Mouse (Mus musculus) layer of hippocampus, adult 11-12 months (tissue): ENCODE results near the gene Gnaz.

Experiments used
- DNase-seq: peaks from one replicate; pipeline ENCODE4 v3.0.0; 2022; ENCODE audit warnings: low spot score

Gene Gnaz

DNA sequence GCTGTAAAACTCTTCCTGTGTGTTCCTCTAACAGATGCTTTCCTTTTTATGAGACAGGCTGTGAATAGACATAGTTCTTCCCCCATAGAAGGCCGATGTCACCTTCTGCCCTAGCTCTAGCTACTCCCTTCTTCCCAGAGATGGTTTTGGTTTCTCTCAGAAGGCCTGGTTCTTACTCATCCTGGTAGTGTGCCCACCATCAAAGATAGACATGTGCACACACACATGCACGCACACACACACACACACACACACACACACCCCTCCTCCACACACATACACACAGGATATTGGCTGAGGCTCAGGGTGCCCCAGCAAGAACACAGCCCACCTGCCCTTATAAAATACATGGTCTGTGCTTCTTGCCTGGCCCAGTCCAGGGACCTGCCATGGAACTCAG is 2.3 kb downstream of the Gnaz start:
- no peak for DNase-seq

DNA sequence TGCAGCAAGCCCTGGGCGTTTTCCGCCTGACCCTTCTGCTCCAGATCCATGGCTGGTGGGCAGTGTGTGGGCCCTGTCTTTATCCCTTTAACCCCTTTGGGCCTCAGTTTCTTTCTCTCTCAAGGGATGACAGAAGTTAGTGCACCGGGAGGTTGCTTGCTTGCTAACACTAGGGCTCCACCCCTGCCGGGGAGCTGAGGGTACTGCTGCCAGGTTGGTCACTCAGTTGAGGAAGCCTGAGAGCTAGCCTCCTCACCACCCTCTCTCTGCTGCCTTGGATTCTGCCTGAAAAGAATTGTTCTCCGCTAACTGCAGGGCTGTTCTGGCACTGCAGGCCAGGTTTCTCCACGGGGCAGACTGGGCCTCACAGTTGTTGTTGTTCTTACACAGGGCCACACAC is 6.0 kb downstream of the Gnaz start:
- no peak for DNase-seq

DNA sequence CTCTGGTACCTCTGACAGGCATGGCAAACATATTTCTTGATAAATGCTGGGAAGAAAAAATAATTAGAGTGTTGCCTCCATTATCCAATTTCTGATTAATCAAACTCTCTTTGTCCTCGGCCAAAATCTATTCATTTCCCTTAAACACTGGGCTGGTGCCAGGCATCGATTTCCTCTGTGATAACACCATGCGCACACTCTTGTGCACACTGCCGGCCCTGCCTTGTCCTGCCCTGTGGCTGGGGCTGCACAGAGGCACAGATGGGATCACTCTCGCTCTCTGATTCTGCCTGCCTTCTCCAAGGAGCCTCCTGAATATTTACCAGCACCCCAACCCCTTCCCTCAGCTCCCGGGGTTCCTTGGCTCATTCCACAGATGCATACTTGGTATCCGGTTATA is 8.6 kb downstream of the Gnaz start:
- DNase-seq = no peak

DNA sequence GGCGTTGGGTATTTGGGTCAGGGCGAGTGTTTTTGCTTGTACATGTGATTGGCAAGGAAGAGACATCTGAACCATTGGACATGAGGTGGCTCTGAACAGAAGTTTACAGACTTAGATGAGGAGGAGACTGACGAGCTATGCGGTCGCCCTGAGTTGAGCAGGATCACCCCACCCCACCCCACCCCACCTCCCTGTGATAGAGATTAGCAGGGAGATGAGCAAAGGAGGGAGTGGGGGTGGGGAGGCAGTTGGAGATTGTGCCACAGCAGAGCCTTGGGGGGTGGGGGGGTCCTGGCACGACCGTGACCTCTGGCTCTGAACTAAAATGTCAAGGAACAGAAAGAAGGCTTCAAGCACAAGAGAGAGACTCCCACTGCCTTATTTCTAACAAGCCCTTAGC is 9.5 kb downstream of the Gnaz start:
- DNase-seq = no peak

DNA sequence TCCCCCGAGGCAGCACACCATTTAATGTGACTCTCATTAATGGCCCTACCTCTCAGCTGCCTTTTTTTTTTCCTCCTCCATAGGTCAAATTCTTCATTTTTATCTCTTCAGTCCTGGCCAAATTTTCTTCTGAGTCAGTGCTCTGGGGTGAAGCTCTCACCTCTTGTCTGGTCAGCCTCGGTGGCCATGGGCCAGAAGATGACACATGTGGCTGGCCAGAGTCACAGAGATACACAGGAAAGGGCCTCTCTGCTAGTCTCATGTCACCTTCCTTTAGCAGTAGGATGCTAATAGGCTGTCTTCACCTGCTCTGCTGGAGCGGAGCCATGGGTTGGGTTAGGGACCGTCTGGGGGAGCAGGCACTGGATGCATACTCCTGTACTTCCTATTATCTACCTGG is 11.1 kb downstream of the Gnaz start:
- no peak for DNase-seq

DNA sequence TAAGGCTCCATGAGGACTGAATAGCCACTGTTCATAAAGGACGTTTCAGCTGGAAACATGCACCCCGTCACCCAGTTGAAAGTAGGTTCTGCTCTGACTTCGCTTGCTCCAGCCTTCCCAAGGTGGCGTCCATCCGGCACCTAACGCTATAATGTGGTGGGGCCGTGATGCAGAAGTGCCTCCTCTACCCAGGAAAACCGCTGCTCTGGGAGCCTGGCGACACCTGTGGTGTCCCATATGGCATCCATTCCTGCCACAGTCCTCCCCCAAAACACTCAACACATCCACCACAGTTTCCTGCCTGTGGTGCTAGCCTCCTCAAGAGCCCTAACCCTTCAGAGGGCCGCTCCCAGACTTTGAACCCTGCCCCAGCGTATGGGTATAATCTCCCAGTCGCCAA is 14.2 kb downstream of the Gnaz start:
- no peak for DNase-seq

DNA sequence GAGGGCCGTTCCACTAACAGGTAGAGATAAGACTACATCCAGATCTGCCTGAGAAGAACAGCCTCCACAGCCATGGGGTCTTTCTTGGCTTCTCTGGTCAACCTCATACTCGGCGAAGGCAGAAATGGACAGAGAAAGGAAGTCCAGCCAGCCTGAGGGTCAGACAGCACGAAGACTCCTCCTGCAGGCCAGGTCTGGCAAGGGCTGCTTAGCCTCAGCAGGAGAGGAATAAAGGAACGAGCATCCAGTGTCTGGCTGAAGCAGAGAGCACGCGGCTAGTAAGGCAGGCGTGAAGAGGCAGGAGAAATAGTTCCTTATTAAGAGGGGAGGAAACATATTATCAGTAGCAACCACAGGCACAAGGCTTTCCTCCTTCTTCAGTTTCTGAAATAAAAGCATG is 16.2 kb downstream of the Gnaz start:
- no peak for DNase-seq

DNA sequence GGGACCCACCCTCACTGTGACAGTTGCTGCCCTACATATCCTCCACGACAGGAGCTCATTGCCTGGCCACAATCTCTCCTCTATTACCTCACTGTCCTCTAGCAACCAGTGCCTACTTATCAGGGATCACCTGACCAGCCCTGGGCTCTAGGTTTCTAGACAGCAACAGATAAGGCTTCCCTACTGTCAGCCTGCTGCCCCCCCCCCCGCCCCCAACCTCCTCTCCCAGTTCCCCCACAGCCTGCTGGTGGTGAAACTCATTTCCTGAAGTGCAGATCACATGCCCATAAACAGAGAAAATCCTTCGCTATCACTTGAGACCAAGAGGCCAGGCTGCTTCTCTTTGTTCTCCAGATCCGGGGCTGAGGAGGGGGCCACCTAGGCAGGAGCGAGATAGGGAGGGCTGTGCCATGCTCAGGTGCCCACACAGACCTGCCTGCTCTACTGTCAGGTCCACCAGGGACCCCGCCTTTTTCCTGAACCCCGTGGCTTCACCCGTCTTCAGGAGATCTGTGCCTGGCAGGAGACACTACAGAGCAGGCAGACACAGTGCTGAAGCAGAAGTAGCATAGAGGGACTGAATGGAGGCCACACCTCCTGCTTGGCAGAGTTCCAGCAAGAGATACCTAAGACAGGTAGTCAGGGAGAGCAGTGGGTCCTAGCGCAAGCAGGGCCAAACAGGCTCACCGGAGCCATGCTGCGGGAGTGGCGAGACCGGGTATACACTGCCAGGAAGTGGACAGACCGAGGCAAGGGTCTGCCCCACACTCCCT is 20.9 kb downstream of the Gnaz start:
- DNase-seq = no peak

DNA sequence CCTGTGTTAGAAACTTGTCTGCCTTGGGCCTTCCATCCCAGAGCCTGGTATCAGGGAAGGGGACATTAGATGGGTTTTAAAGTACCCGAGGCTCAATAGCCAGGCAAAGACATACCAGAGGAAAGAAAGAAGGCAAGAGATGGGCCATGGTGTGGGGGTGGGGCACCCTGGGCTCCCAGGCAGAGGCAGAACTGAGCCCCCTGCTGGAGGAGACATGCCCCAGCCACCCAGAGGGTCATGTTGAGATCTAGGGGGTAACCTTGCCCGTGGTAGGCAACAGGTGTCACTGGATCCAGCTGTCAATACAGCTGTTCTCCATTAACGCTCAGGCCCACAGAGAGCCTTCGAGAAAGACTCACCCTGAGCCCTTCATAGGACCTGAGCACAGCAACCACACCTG is 22.8 kb downstream of the Gnaz start:
- no peak for DNase-seq

DNA sequence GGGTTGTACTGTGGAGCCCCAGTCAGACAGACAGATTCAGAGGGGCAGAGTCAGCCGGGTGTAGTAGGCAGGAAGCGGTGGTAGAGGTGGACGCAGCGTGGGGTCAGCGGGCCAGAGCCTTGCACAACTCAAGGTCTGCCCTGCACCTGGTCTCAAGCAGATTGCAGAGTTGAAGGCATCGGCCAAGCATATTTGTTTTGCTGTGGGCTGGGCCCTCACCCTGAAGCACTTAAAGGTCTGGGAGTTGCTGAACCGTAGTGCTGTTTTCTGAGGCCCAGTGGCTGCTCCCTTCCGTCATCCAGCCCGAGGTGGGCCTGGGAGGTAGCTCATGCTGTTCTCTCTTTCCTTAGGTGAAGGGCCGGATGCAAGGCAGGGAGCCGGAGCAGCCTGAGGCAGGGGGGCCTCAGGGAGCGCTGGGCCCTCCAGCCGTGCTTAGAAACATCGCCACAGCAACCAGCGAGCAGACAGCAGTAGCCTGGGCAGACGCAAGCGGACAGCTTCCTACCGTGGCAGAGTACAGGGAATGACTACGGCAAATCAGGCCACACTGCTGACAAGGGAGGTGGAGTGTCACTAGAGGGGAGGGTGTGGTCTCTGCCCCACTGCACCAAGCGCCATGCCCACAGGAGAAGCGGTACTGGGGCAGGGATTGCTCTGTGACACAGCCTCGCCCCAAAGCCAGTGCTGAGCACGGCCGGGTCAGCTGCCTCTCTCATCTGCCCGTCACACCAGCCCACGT is 23.8 kb downstream of the Gnaz start:
- no peak for DNase-seq

DNA sequence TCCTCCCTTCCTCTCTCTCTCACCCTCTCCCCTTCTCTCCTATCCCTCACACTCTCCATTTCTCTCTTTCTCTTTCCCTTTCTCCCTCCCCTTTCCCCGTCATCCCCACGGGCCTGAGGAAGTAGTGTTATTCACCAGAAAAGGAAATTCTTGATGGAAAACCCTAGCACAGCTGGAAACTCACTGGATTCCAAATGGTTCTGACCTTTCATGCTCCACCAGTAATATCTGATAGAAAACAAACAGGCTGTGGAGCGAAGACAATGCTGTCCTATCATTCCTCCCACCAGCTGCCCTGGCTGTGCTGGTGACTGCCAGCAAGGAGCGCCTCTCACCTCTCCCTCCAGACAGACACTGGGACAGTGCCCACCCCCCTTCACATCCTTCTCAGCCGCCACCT is 27.9 kb downstream of the Gnaz start:
- DNase-seq = no peak

DNA sequence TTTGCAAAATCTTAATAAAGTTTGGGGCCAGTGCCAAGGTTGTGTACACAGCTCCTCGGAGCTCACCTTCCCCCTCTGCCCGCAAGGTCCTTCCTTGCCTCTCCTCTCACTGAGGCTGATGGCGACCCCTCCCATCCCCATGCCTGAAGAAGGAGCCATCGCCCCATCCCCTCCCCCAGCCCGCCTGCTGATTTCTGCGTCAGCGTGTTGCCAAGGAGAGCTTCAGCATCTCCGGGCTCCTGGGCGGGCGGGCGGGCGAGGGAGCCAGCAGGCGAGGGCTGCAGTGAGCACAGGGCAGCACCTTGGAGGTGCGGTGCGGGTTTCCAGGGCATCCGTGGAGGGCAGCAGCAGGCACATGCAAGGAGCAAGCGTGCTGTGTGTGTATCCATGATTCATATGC is 28.4 kb downstream of the Gnaz start:
- no peak for DNase-seq

DNA sequence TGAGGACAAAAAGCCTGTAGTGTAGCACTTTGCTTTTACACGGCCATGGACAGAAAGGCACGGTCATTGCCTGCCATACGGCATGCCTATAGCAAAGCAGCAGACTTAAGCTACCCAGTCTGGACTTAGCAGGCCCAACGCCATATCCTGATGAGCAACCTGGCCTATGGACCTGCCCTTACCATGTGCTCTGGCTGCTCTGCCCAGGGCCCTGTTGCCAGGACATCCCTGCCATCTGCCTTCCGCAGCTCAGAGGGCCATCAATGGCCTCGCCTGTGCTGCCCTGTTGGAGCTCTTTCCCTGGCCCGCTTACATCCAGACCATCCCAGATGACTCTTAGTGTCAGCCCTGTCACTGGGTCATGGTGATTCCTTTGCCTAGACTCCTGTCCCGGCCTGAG is 34.4 kb downstream of the Gnaz start:
- no peak for DNase-seq

DNA sequence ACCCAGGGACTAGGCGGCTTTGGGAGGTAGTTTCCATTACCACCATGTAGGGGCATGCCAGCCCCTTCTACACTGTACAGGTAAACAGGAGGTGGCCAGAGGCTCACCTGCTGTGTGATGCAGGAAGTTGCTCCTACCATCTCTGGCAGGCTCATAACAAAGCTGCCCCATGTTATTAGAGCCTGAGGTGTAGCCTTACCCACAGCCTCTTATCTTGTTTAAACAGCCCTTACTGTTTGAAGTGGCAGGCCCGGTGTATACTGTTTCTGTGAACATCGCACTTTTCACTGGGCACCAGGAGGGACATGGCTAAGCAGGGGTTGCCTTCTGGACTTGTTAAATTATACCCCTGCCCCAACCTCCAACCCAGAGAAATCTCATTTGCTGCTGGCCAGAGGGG is 37.1 kb downstream of the Gnaz start:
- no peak for DNase-seq

DNA sequence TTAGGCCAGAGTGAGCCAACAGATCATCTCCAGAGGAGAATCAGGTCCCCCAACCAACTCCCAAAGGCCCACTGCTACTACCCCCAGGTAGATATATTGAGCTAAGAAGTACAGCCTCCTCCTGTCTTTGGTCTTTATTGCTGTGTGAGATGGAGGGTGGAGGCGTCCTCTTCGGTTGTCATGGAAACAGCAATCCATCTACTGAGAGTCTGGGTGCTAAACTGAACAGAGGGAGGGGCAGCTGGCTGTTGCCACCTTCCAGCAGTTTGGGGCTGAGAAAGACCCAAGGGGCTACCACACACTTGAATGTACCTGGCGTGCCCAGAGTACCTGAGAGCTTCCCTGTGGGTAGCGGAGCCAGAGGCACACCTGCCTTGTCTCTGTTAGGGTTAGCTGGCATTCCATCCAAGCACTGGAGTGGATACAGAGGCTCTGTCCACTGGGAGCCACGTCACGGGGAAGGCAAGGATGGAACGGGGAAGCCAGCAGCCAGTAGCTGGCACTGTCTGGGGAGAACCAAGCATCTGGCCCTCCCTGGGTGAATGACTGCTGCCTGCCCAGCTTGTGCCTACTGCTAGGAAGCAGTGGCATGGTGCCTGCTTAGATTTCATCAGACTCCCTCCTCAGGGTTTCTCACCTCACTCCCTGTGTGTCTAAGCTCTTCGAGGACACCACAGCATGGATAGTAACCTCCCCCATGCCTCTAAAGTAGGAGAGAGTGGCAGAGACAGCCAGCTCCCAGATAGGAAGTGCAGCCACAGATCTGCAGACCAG is 40.1 kb downstream of the Gnaz start:
- peak; percentile 48 for DNase-seq

DNA sequence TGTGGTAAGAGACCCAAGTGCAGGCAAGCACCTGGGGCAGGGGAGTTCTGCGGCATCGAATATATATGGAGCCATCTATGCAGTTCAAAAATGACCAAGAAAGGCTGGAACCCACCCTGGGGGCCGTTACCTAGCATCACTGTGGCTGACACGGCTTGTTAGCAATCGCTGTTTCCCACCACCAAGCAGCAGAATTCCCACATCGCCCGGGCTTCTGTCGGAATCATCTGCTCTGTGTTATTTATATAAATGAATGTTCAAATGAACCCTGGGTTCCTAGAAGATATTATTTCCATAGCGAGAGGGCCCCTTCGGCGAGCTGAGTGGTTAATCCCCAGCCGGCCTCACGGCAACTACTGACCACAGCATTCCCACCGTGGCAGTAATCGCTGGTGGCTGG is 43.7 kb downstream of the Gnaz start:
- DNase-seq = peak; percentile 55

DNA sequence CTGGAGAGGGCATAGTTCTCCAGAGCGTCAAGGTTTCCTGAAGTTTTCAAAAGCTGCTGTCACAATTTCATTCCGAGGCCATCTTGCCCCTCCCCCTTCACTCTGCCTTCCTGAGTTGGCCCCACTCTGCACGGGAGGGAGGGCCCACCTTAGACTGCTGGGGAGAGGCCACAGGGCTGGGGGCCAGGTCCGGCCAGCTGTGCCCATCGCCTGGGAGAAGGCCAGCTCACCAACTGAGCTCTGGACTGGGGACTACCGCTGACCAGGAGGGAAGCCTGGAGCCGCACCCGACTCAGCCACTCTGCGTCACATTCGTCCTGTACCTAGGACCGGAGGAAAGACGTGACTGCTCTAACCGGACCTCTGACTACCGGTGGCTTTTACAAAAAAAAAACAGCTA is 48.5 kb downstream of the Gnaz start:
- DNase-seq = no peak

DNA sequence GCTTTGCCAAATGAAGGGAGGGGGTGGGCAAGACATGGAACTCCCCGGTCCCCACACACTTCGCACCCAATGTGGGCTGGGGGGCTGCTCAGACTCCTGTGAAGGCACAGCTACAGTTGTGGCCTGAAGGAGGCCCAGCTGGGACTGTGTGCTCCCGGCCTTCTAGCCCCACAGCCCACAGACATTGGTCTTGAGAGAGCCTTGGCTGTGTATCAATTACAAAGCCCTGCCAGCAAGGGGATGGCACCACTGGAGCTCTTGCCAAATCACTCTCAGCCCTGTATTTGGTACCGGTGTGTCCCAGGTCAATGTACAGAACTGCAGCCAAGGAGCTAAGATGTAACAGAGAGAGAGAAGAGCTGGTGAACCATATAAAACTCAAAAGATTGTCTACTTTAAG is 49.5 kb downstream of the Gnaz start:
- DNase-seq = no peak

DNA sequence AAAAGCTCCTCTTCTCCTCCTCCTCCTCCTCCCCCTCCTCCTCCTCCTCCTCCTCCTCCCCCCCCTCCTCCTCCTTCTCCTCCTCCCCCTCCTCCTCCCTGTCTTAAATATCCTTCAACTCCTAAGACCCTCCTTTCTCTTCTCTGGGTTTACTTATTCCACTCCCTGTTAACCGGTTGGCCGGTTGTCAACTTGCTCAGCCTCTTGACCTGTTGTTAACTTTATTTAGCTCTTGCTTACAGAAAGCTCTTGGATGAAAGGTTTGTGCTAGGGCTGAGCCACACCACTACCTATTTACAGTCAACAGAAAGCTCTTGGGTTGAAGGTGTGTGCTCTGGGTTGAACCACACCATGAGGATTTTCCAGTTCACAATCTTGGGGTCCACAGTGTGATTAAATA is 53.3 kb downstream of the Gnaz start:
- no peak for DNase-seq

DNA sequence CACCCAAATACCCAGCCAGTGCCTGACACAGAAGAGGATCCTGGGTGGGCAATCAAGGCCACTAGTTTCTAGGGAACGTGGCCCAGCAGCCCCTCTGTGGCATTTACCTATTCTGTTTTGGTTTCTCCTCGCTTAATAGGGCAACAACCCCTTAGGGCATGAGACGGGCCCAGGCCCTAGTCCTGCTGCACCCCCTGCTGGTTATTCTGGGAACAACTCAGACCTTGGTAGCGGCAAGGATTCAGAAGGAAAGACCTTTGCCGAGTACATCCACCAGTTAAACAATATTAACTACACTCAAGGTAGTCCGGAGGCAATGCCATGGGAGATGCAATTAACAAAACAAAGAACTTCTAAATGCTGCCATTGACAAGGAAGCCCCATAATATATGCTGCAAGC is 54.2 kb downstream of the Gnaz start:
- DNase-seq = peak; percentile 83

DNA sequence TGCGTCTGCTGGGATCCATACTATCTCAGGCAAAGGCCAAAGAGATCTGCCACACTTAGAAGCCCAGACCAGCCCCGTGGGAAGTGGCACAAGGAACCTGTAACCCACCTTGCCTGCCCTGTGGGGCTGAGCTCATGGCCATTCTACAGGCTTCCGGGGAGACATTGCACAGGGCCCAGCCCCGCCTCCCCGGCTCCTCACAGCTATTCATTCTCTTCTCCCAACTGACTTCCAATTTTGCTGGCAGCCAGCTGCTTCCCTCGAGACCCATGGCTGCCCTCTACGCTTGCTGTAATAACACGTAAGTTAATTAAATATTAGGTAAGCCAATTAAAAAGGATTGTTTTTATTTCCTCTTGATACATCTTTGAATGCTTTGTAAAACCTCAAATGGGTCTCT is 59.5 kb downstream of the Gnaz start:
- no peak for DNase-seq

DNA sequence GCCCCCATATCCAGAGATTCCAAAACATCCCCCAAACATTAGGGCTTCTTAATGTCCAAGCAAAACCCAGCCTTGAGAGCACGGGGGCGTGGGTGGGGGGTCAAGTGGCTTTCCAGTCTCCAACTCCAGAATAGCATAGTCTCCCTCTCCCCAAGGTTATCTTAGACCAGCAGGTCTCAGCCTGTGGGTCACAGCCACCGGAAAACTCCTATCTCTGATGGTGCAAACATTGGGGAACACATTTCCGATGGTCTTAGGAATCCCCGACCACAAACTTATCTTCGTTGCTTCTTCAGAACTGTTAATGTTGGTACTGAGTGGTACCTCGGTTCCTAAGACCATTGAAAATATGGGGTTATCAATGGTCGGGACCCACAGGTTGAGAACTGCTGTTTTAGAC is 61.8 kb downstream of the Gnaz start:
- no peak for DNase-seq

DNA sequence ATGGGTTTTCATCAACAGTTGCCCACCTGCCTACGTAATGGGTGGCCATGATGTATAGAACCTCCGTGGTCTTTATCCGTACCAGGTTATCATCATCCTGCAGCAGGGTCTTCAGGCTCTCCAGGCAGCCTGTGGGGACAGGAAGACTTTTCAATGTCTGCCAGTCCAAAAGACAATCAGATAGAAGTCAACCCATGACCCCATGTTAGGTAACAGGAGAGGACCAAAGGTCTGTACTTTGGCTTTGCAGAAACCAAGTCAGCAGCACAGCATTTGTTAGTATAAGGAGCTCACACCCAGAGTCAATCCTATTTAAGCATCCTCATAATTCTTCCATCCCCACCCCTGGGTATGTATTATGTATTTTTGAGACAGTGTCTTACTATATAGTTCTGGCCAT is 62.7 kb downstream of the Gnaz start:
- DNase-seq = no peak
